Comparison of ENCODE assay signal across 8 mouse cellular contexts in genomic region chrX:166478631-166479364, GRCm38 (mm10). TPM values are rescaled to one million over a fixed set of nuclear protein-coding genes. Genes with fewer than 3 reads are reported as not detected.
DNase-seq lines count a peak whose midpoint lies in the region; ATAC-seq and TF ChIP-seq lines count a peak whose summit lies in the region.

No protein-coding gene starts in this region.

- peak; percentile 1 for DNase-seq in spleen, adult 12 weeks (ENCODE audit: low spot score)
- no peak for DNase-seq in spleen, postnatal 10 days (ENCODE audit: low spot score in 2 of 2)
- peak; percentile 19 for DNase-seq in ZHBTc4 (ENCODE audit: low read depth, low spot score)
- no peak for DNase-seq in hindbrain, embryonic 10.5 days (ENCODE audit: low spot score)
- no peak for DNase-seq in midbrain, embryonic 14.5 days
- no peak for DNase-seq in thymus, postnatal 0 days (ENCODE audit: low spot score)

- 19% methylated on average over 28 of the region's 28 CpGs for WGBS in hindbrain, embryonic 10.5 days
- 28% methylated on average over 28 of the region's 28 CpGs for WGBS in limb, embryonic 13.5 days
- WGBS in midbrain, embryonic 14.5 days, result 21% methylated on average over 28 of the region's 28 CpGs

- H3K4me1 ChIP-seq in embryonic fibroblast, embryonic 13.5 days (ENCODE audit: control insufficient read depth, insufficient read depth, low read length), result no peaks in the 10 kb centered on the region; the same call in 1 of the 2 replicates
- no peaks in the 10 kb centered on the region for H3K4me1 ChIP-seq in hindbrain, embryonic 10.5 days (replicated peaks)
- peaks cover 19% of the 10 kb centered on the region; the same call in 1 of the 2 replicates for H3K4me1 ChIP-seq in limb, embryonic 13.5 days
- H3K4me1 ChIP-seq in midbrain, embryonic 14.5 days (ENCODE audit: control insufficient read depth, insufficient read depth, low read length), result peaks cover 7% of the 10 kb centered on the region

- peak overlapping the region; percentile 90 for H3K4me3 ChIP-seq in embryonic fibroblast, embryonic 13.5 days (ENCODE audit: insufficient read depth, low read length)
- peak overlapping the region; percentile 66 for H3K4me3 ChIP-seq in hindbrain, embryonic 10.5 days
- peak overlapping the region; percentile 59 for H3K4me3 ChIP-seq in limb, embryonic 13.5 days
- H3K4me3 ChIP-seq in midbrain, embryonic 14.5 days (replicated peaks; ENCODE audit: low read depth, low read length), result peak overlapping the region; percentile 57

- H3K9ac ChIP-seq in limb, embryonic 13.5 days, result peak overlapping the region; percentile 72
- H3K9ac ChIP-seq in midbrain, embryonic 14.5 days (replicated peaks; ENCODE audit: low read length), result peak overlapping the region; percentile 68

- peak overlapping the region; percentile 89 for H3K27ac ChIP-seq in embryonic fibroblast, embryonic 13.5 days (ENCODE audit: insufficient read depth, low read length)
- peak overlapping the region; percentile 92 for H3K27ac ChIP-seq in hindbrain, embryonic 10.5 days
- H3K27ac ChIP-seq in limb, embryonic 13.5 days, result peak overlapping the region; percentile 52; the same call in 1 of the 2 replicates
- H3K27ac ChIP-seq in midbrain, embryonic 14.5 days (replicated peaks; ENCODE audit: low read depth, low read length), result peak overlapping the region; percentile 70

- H3K9me3 ChIP-seq in hindbrain, embryonic 10.5 days, result no peaks in the 10 kb centered on the region
- H3K9me3 ChIP-seq in limb, embryonic 13.5 days, result no peaks in the 10 kb centered on the region
- H3K9me3 ChIP-seq in midbrain, embryonic 14.5 days (ENCODE audit: control insufficient read depth, low read length), result no peaks in the 10 kb centered on the region

- peaks cover 11% of the 10 kb centered on the region for H3K36me3 ChIP-seq in hindbrain, embryonic 10.5 days
- H3K36me3 ChIP-seq in limb, embryonic 13.5 days, result no peaks in the 10 kb centered on the region
- H3K36me3 ChIP-seq in midbrain, embryonic 14.5 days (ENCODE audit: control insufficient read depth, insufficient read depth, low read length), result no peaks in the 10 kb centered on the region; the same call in 1 of the 2 replicates

- no peak for TF ChIP-seq CTCF in embryonic fibroblast, embryonic 13.5 days (IDR thresholded peaks at IDR 0.05; ENCODE audit: borderline replicate concordance, insufficient read depth, low read length)

- peak; percentile 13; the same call in 1 of the 2 replicates for ATAC-seq in limb, embryonic 13.5 days (ENCODE audit: low FRiP score, low read depth)
- ATAC-seq in midbrain, embryonic 14.5 days (ENCODE audit: low FRiP score, low TSS enrichment), result peak; percentile 41; the same call in 1 of the 2 replicates

- peaks cover 30% of the 10 kb centered on the region for H3K27me3 ChIP-seq in hindbrain, embryonic 10.5 days (ENCODE audit: insufficient read depth, poor library complexity, severe bottlenecking)
- peaks cover 17% of the 10 kb centered on the region for H3K27me3 ChIP-seq in limb, embryonic 13.5 days
- no peaks in the 10 kb centered on the region for H3K27me3 ChIP-seq in midbrain, embryonic 14.5 days (ENCODE audit: control insufficient read depth, insufficient read depth, low read length)

- TF ChIP-seq POLR2A in embryonic fibroblast, embryonic 13.5 days (IDR thresholded peaks at IDR 0.05; ENCODE audit: low read depth, low read length), result no peak

- peak overlapping the region; percentile 64 for H3K4me2 ChIP-seq in limb, embryonic 13.5 days (replicated peaks)
- H3K4me2 ChIP-seq in midbrain, embryonic 14.5 days (ENCODE audit: low read length), result peak overlapping the region; percentile 59

RNA-seq across cellular contexts. Expression of gene Rab9, which starts 0.9 kb away (rescaled TPM):
- polyA plus RNA-seq in embryonic fibroblast, embryonic 13.5 days (2011; ENCODE audit: insufficient read length, low read depth, missing spikeins), result 42.5 and 62.6 TPM in 2 replicates
- 43.3 and 44.8 TPM in 2 replicates for polyA plus RNA-seq in hindbrain, embryonic 10.5 days (2016; fragmentation: Nextera tagmentation; extraction: Ambion mirVana)
- 55.6 and 58.7 TPM in 2 replicates for polyA plus RNA-seq in limb, embryonic 13.5 days (2015; fragmentation: Nextera tagmentation; extraction: Ambion mirVana)
- 53.9 and 56.5 TPM in 2 replicates for polyA plus RNA-seq in midbrain, embryonic 14.5 days (2014; fragmentation: Nextera tagmentation; extraction: Ambion mirVana)
- polyA plus RNA-seq in thymus, postnatal 0 days (2015; fragmentation: Nextera tagmentation; extraction: Ambion mirVana), result 44.0 and 45.4 TPM in 2 replicates

RNA-seq across cellular contexts. Expression of gene Ofd1, which starts 38.3 kb away (rescaled TPM):
- polyA plus RNA-seq in embryonic fibroblast, embryonic 13.5 days (2011; ENCODE audit: insufficient read length, low read depth, missing spikeins), result 11.0 and 15.0 TPM in 2 replicates
- polyA plus RNA-seq in hindbrain, embryonic 10.5 days (2016; fragmentation: Nextera tagmentation; extraction: Ambion mirVana), result 6.2 and 7.0 TPM in 2 replicates
- 6.8 and 8.0 TPM in 2 replicates for polyA plus RNA-seq in limb, embryonic 13.5 days (2015; fragmentation: Nextera tagmentation; extraction: Ambion mirVana)
- 6.4 and 9.1 TPM in 2 replicates for polyA plus RNA-seq in midbrain, embryonic 14.5 days (2014; fragmentation: Nextera tagmentation; extraction: Ambion mirVana)
- 6.3 and 8.4 TPM in 2 replicates for polyA plus RNA-seq in thymus, postnatal 0 days (2015; fragmentation: Nextera tagmentation; extraction: Ambion mirVana)

RNA-seq across cellular contexts. Expression of gene Trappc2, which starts 38.4 kb away (rescaled TPM):
- 14.5 and 15.6 TPM in 2 replicates for polyA plus RNA-seq in embryonic fibroblast, embryonic 13.5 days (2011; ENCODE audit: insufficient read length, low read depth, missing spikeins)
- 37.0 and 43.5 TPM in 2 replicates for polyA plus RNA-seq in hindbrain, embryonic 10.5 days (2016; fragmentation: Nextera tagmentation; extraction: Ambion mirVana)
- polyA plus RNA-seq in limb, embryonic 13.5 days (2015; fragmentation: Nextera tagmentation; extraction: Ambion mirVana), result 20.8 and 22.8 TPM in 2 replicates
- 90.3 and 92.3 TPM in 2 replicates for polyA plus RNA-seq in midbrain, embryonic 14.5 days (2014; fragmentation: Nextera tagmentation; extraction: Ambion mirVana)
- polyA plus RNA-seq in thymus, postnatal 0 days (2015; fragmentation: Nextera tagmentation; extraction: Ambion mirVana), result 29.8 and 31.5 TPM in 2 replicates

RNA-seq across cellular contexts. Expression of gene Tceanc, which starts 39.6 kb away (rescaled TPM):
- polyA plus RNA-seq in embryonic fibroblast, embryonic 13.5 days (2011; ENCODE audit: insufficient read length, low read depth, missing spikeins), result 2.4 and 5.9 TPM in 2 replicates
- polyA plus RNA-seq in hindbrain, embryonic 10.5 days (2016; fragmentation: Nextera tagmentation; extraction: Ambion mirVana), result 10.3 and 11.5 TPM in 2 replicates
- 12.1 and 12.3 TPM in 2 replicates for polyA plus RNA-seq in limb, embryonic 13.5 days (2015; fragmentation: Nextera tagmentation; extraction: Ambion mirVana)
- polyA plus RNA-seq in midbrain, embryonic 14.5 days (2014; fragmentation: Nextera tagmentation; extraction: Ambion mirVana), result 5.5 and 9.1 TPM in 2 replicates
- polyA plus RNA-seq in thymus, postnatal 0 days (2015; fragmentation: Nextera tagmentation; extraction: Ambion mirVana), result 10.1 and 10.4 TPM in 2 replicates

Comparison
In these comparisons a context has a peak if more than half of its experiments do, and no peak if none do; other contexts are left out.
1. DNase-seq: peak in spleen, adult 12 weeks (single experiment) and ZHBTc4 (single experiment); none in spleen, postnatal 10 days (0 of 2), hindbrain, embryonic 10.5 days (single experiment), midbrain, embryonic 14.5 days (single experiment) and thymus, postnatal 0 days (single experiment).
2. Peak in every context shown above with its lines, with median percentiles within 50 percentile points of each other: H3K27ac ChIP-seq and H3K4me3 ChIP-seq.